Mouse (Mus musculus) megakaryocyte-erythroid progenitor cell, adult 5-6 weeks (primary cell): ENCODE measurements at regions not wholly inside any gene's neighbourhood (a gene's known extent, or its start where the extent isn't known, plus 50 kb on each side); places are given as distances from the start of the nearest gene placed in this dataset.

Experiments
- ATAC-seq: replicated peaks from 2 replicates; pipeline ENCODE4 v1.8.0; 2016; ENCODE audit warnings: mild to moderate bottlenecking, inconsistent platforms; ENCODE audit not compliant: severe bottlenecking, poor library complexity, low FRiP score, low TSS enrichment

DNA sequence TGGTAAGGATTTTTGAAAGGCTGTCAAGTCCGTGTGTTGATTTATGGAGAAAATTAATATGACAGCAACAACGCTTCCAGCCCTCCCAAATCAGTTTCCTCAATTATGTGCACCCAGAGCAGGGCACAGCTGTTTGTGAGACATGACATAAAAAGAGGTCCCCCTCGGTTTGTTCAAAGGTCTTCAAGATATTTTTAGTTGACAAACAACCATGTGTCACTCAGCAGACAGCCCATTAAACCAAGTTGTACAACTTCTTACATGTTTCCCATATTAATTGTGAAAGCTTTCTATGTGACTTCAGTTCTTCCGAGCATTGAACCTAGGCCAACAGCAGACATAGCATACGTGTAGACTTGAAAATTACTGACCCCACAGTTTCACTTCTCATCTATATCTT is 131.5 kb upstream of the Cdh5 start:
- no peak for ATAC-seq

DNA sequence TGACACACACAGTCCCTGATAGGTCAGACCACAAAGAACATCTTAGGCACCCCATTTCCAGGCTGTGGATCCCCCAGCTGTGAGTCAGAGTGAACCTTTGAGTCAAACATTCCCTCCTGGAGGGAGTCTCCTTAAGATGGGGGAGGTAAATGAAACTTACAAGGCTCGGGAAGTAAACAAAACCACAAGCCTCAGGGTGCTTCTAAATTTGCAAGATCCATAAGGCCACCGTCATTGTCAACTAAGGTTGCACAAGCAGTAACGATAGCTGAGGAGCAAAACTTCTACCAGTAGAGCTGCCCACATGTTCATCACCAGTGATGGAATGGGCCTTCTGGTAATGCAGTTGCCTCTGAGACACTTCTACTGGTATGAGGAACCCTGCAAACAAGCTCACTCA is 130.9 kb upstream of the Cdh5 start:
- ATAC-seq: no peak

DNA sequence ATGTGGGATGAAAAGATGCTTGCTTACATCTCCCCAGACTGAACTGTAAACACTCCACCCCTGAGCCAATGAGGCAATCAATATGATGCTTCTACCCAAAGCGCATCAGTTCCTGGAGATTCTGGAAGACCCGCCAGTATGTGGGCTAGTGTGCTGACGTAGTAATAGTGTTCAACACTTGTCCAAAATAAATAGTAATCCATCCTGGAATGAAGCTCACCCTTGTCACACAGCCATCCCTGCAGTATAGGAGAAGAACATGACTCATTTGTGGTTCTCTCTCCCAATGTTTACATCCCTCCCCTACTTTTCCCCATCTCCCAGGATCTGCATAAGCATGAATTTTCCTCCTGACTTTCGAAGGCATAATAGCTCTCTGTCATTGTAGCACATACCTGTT is 130.5 kb upstream of the Cdh5 start:
- ATAC-seq: no peak

DNA sequence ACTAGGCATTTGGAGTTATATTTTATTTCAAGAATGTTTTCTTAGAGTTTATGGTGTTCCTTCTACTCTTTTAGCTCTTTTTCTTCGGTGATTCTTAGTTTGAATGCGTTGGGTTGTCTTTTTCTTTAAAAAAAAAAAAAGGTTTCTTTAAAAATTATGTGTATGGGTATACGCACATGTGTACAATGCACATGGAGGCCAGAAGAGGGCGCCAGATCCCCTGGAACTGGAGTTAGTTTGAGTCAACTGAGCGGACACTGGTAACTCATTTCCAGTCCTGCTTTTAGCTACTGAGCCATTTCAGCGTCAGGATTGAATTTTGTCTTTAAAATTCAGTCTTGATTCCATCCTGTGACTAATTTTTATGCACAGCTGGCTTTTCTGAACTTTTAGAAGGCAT is 124.9 kb upstream of the Cdh5 start:
- no peak for ATAC-seq

DNA sequence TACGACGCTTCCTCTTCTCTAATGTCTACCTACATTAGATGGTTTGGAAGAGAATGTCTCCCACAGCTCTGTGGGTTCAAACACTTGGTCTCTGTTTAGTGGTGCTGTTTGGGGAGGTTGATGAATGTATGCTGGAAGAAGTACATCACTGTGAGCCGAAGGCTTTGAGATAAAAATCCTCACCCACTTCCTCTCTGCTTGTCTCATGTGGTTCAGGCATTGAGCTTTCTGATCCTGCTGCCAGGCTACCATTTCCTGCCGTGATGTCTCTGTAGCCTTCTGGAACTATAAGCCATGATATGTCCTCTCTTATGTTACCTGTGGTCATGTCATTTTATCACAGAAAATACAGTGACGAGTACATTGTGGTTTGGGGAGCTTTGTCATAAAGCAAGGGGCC is 122.5 kb upstream of the Cdh5 start:
- ATAC-seq: no peak

DNA sequence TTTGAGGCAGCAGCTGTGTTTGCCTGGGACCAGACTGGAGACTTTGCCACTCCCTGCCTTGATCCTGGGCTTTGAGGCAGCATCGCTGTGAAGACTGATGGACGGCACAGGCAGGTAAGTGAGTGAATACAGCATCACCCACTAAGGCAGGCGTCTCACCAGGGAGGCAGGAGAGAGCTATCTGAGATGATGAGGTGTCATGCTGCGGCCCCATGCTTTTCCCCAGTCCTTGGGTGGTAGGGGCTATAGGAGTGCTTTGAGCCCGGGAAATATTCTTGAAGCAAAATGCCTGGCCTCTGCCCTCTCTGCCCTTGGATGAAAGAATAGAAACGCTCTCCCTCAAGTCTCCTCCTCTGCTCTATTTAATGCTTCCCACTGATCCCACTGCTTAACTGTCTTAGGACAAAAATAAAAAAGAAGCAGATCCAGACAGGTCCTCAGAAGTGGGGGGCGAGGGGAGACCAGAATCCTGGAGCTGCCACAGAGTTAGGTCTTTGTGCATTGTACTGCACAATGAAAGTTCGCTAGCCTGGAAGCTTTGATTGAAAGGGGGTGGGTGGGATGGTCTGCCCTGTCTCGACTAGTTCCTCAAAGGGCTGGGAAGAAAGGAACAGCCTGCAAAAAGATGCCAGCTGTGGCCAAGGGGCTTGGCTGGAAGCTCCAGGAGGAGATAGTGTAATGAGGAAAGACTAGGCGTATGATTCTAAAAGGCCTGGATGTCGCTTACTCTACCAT is 117.4 kb upstream of the Cdh5 start:
- no peak for ATAC-seq

DNA sequence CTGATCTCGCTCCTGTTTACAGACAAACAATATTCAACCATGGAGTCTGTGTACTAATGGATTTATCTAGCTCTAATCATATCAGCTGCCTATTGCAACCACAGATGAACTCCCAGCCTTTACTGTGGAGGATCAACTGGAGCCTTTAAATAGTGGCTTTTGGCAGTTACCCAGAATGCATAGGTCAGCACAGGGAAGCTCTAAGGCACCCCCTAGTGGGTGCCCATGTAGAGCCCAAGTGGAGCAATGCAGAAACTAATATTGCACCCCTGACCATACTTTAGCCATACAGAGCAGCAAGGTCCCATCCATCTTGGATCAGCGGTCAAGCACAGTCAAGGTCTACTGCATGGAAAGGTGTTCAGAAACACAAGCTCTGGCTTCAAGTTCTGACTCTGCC is 115.8 kb upstream of the Cdh5 start:
- no peak for ATAC-seq

DNA sequence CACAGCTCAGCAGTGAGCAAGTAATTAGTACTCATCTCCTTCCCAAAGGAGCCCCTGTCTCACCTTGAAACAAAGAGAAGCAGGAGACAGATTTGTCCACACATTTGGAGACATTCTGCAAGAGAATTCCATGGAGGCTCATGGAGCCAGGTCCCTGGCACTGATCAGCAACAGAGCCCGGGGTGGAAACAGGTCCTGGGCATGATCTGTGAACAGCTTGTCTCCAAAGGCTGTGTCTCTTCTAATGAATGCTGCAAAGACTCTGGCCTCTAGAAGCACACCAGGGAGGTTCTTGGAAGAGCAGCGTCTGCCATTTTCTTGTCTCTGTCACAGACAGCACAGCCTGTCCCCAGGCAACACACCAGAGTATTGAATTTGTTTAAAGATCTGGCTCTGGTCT is 107.5 kb upstream of the Cdh5 start:
- no peak for ATAC-seq

DNA sequence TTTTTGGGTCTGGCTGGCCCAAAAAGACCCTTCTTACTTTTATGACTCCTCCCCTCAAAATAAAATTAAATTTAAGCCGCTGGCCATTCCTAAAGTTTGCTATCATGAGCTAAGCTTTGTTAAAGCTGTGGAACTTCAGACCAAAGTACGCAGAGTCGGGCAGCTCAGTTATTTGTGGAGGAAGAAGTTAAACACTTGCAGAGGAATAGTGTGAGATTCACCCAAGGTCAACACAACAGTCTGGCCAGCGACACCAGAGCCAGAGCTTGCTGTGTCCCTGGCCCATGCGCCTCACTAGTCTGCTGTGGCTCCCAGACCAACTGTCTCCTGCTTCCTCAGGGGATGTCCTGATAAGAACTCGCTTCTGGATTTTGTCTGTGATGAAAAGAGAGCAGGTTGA is 103.3 kb upstream of the Cdh5 start:
- no peak for ATAC-seq

DNA sequence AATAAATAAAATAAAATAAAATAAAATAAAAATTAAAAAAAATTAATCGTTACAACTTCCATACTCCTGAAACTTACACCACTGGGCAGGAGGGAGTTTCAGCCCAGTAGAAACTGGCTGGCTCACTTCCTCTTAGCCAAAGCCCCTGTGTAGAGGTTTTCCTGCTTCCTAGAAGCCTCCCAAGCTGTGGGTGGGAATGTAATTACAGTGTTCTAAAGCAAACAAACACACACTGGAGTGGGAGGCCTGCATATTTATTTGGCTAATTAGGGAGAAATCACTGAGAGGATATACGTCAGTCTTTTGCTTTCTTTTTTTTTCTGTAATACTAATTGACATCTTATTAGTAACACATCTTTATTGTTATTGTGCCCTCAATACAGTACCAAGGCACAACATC is 94.2 kb upstream of the Cdh5 start:
- ATAC-seq: no peak

DNA sequence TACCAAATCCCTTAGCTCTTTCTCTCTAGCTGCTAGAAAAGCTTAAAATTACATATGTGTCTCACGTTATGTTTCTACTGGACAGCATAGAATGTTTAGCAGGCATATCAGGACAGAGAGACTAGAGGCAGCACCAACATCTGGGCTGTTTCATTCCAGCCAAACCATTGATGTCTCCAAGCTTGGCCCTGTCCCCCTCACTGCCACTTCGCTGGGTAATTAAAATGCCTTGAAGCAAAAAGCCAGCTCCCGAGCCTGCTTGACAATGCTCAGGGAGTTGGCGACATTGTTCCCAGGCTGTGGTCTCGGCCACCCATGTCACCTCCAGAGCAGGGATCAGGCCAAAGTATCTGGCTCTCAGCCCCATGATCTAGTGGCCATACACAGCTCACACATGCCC is 92.7 kb upstream of the Cdh5 start:
- no peak for ATAC-seq

DNA sequence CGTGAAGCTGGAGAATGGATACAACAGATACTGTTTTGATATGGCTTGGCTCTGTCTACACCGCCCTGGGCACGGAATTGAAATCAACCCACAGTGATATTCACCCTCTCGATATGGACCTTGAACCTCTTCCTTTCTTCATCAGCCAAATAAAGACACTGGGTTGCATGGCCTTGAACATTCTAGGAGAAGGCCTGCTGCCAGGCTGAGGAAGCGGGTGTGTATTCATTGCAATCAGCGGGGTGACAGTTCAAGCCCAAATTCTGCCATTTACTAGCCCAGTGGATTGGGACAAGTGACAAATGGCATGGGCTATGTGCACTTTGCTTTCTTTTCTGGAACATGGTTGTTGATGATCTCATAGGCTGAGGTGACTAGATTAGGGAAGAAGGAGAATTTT is 92.1 kb upstream of the Cdh5 start:
- no peak for ATAC-seq

DNA sequence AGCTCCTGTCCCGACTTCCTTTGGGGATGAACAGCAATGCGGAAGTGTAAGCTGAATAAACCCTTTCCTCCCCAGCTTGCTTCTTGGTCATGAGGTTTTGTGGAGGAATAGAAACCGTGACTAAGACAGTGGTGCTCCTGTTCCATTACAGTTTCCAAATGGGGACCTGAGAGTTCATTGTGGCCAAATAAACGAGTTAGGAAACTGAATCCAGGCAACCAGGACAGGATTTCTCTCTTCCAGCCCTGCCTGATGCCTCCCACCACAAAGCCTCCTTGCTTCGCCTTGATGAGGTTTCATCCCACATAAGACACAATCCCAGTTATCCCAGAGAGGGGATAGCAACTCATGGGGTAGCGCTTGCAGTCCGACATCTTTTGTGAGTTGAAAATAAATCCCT is 79.2 kb upstream of the Cdh5 start:
- no peak for ATAC-seq

DNA sequence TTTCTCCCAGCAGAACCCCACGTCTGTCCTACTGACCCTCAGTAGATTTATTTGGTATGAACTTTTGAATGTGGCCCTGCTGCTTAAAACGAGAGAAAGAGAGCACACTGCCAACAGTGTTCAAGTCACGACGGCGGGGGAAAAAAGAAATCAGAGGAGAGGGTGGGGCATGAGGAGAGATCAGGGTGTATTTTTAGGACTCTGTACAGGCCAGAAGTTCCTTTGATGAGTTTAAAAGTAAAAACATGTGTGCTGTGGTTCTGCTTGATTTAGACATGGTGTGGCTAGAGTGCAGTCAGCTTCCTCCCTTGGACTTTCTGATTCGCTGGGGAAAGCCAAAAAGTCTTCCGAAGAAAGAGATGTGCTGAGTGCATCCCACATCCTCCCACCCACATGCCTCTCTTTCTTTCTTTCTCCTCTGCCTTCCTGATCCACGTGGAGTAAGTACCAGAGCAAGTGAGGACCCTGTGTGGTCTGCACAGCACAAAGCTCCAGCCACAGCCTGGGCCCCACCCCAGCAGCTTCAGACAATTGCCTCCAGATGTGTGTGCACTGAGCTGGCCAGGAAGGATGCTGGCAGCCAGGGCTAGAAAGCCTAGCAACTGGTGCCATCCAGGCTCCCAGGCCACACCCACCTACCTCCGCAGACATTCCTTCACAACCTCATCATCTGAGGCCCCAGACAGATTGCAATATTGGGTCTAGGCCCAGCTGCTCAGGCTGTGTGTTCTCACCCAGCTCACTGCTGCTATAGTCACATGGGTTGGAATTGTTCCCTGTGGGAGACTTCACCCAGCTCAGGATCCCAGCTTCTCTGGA is 78.5 kb upstream of the Cdh5 start:
- no peak for ATAC-seq

DNA sequence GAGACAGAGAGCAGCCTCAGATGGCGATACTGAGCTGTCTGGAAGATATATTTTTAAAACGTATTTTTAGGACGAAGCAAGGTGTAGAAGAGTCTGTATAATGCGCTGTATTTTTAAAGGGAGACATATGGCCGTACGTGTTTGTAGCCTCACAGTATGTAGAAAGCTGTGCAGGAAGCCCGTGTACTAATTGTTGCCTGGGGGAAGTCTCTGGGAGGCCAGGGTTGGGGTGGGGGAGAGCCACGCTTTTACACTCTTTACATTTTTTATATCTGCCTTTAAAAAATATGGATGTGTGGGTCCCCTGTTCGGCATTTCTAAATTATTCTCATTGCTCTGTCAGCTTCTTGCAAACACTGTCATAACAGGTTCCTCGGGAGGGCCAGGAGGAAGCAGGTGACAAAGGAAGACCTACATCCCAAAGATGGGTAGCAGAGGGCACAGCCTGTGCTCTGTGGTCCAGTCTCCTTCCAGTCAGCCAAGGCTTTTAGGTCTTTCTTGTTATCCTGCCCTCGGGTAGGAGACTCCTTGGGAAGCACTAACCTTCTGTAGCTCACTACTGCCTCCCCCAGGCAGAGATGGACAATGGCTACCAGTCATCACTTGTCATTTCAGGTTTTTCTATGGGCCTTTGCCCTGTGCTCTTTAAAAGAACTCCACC is 74.1 kb upstream of the Cdh5 start:
- ATAC-seq: no peak

DNA sequence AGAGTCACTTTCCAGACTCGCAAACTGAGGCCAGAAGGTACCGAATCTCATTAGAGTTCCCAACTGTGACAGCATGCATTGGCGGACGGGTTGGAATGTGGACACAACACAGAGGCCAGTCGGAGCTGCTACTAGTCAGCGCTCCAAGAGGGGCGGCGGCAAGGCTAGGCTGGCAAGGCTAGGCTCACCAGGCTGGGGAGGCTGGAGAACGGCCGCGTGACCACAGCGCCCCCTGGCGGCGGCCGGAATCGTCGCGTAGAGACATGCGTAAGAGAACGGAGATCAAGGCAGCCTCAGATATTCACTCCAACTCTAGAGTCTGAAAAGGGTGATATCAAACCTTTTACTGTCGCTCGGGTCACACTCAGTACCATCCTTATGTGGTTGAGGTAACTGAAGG is 72.8 kb upstream of the Cdh5 start:
- ATAC-seq: peak; percentile 93

DNA sequence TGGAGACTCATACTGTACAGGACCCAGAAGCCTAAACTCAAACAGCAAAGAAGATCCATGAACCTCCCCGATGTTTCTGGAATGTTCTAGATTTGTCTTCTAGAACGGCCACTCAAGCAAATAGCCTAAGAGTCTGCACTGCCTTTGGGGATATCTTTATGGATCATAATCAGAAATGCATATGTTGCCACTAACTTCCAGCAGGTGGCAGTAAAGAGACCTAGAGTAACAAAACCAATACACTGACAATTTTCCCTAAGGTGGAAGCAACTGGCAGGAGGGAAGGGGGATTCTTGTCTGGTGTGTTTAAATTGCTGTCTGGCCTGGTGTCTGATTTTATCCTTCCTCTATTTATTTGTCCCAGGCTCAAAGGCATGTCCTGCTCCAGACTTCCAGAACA is 69.2 kb upstream of the Cdh5 start:
- 0 out of 2 replicates have a peak, but pooled peaks have one; percentile 53 for ATAC-seq

DNA sequence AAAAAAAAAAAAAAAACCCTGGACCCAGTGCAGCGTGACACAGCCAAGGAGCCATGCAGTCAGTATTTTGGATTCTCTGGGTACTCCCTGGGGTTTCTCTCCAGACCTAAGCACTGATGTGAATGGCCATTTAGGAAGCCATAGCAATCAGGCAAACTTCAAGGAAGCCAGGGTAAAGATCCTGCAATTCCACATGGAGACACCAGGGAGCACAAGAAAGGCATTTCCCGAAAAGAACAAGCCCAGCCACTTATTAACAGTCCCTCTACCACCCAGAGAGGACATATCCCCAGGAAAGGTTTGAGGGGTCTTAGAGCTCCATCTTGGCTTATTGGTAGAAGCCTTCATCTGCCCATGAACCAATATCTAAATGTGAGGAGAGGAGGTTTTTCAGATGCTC is 68.3 kb upstream of the Cdh5 start:
- ATAC-seq: no peak

DNA sequence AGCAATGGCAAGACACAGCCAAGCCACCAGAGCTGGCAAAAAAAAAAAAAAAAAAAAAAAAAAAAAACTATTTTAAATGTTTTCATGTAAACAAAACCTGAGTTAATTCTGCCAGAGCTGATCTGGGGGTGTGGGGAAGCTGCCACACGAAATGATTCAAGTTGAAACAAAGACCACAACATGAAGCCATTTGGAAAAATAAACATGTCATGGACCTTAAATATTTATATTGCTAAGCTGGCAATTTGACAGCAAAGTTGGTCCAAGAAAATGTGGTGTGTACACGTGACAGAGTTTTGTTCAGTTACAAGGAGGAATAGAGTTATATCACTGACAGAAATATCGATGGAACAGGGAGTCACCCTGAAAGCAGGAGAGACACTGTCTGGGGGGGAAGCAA is 67.1 kb upstream of the Cdh5 start:
- ATAC-seq: no peak

DNA sequence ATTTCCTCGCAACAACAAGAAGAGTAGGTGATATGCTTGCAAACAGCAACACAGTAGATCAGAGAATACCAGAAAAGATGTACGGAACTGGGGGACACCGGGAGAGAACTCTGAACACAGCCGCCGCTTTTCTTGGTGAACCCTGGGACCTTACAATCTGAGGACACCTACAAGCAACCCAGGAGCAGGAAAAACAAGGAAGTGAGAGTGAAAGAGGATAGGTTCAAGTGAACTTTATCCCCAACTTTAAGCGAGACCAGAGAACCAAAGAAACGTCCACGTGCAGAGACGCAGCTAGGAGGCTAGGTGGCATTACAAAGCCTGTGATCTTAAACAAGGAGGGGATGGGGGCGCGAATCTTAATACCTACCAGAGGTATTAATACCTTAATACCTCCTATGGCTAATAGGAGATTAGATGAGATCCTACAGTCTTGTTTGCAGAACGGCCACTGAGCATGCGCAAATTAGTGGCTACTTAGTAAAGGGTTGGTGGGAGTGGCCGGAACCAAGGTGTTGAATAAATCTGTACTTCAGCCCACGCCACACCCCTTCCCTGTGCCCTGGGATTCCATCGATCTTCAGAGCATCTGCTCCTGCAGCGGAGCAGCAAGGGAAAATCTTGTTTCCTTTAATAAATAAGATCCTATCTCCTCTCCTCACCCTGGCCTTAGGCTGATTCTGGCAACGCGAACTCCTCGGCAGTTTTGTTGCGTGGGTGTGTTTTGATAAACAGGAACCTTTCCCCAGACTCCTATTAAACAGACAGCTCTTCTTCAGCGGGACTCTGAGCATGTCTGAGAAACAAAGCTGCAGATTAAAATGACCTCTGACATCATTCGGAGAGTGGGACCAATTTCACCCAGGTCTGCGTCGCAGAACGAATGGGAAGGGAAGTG is 64.6 kb upstream of the Cdh5 start:
- no peak for ATAC-seq
